Mouse (Mus musculus) heart, postnatal 4 days (tissue): Measurements from ENCODE around the gene Mdm2. TPM values are rescaled to one million over a fixed set of nuclear protein-coding genes. Genes with fewer than 3 reads are reported as not detected.

Source experiments
- DNase-seq: peaks from one replicate; pipeline ENCODE4 v3.0.0; 2021
- total RNA-seq, 2 experiments: library from RNA; stranded (reverse); gene quantifications; 2 replicates each; pipeline ENCODE4 v1.2.3; 2021

Mdm2 gene
- total RNA-seq, 2 experiments from 2014 or later = 48.4 to 50.8 TPM

DNA sequence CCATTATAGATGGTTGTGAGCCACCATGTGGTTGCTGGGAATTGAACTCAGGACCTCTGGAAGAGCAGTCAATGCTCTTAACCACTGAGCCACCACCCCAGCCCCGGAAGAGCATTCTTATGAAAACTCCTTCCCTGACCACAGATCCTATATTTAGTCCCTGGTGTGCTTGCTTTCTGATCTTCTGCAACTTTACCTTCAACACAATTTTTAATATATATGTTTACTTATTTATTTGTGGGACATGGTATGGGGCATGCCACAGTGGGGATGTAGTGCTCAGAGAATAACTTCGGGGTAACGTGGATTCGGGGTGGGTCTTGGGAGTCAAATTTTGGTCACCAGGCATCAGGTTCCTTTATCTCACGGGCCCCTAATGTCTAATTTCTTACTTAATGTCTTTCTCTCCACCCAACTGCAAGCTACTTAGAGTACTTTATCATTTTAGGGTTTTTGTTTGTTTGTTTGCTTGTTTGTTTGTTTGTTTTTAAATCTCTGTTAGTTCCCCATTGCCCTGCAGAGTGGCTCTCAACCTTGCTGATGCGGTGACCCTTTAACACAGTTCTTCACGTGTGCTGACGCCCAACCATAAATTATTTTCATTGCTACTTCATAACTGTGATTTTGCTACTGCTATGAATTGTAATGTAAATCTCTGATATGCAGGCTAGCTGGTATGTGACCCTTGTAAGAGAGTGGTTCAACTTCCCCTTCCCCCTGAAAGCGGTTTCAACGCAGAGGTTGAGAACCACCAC lies 41.8 kb downstream of the Mdm2 start:
- DNase-seq = no peak

- no peak for DNase-seq
These were observed 42.7 kb downstream of the Mdm2 start for GRCm38 (mm10) chr10:117667663-117668507.

DNA sequence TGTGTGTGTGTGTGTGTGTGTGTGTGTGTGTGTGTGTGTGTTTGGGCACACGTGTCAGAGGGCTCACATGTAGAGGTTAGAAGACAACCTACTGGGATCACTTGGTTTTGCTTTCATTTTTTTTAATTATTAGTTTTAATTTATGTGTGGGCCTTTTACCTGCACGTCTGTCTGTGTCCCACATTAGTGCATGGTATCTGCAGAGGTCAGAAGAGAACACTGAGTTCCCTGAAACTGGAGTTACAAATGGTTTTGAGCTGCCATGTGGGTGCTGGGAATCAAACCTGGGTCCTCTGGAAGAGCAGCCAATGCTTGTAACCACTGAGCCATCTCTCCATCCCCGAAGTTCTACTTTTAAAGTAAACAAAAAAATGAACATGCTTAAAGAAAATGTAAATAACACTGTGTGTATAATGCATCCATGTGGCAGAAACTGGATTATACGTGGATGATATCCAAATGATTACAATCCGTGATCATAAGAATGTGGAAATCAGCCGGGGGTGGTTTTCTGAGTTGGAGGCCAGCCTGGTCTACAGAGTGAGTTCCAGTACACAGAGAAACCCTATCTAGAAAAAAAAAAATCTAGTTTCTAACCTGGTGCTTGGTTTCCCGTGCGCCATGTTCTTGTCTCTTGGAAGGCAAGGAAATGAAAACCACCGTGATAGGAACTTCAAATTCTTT lies 43.5 kb downstream of the Mdm2 start:
- no peak for DNase-seq

- DNase-seq = no peak
These were observed 44.2 kb downstream of the Mdm2 start for GRCm38 (mm10) chr10:117666361-117666760.

- DNase-seq = no peak
These were observed 44.9 kb downstream of the Mdm2 start for GRCm38 (mm10) chr10:117665376-117666275.

- no peak for DNase-seq
These were observed 45.7 kb downstream of the Mdm2 start for GRCm38 (mm10) chr10:117664926-117665209.

- DNase-seq = no peak
These were observed 46.2 kb downstream of the Mdm2 start for GRCm38 (mm10) chr10:117664208-117664925.

- no peak for DNase-seq
These were observed 46.7 kb downstream of the Mdm2 start for GRCm38 (mm10) chr10:117663865-117664200.

GRCm38 (mm10) chr10:117663056-117663864 lies 47.3 kb downstream of the Mdm2 start:
- no peak for DNase-seq

GRCm38 (mm10) chr10:117662316-117663055 lies 48.1 kb downstream of the Mdm2 start:
- DNase-seq = no peak

- no peak for DNase-seq
These were observed 50.7 kb downstream of the Mdm2 start for GRCm38 (mm10) chr10:117659819-117660218.

GRCm38 (mm10) chr10:117659430-117659813 lies 51.1 kb downstream of the Mdm2 start:
- no peak for DNase-seq

DNA sequence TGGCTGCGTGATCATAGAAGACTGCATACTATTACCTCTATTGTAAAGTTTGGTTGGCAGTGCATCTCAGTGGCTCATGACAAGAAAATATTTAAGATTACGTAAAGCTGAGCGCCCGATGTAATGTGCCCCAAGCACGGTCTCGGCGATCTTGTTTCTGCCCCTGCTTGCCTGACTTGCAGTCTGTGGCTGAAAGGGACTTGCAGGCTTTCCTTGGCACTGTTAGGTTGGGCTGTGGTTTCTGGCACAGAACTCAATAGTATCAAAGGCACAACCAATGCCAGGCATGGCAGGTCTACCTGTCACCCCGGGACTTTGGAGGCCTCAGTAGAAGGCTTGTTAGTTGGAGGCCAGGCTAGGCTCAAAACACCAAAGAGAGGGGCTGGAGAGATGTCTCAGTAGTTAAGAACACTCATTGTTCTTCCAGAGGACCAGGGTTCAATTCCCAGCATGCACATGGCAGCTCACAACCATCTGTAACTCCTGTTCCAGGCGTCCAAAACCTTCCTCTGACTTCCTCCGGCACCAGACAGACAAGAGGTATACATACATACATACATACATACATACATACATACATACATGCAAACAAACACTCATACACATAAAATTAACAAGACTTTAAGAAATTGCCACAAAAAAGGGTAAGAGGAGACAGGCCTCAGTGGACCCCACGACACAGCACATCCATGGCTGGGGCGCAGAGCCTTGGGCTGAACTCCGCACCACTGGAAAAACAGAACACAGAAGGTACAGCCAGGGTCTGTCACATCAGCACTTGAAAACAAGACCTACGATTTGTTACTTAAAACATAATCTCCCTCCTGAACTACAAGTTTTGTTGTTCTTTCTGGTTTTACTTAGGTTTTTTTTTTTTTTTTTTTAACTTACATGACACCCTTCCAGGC lies 51.8 kb downstream of the Mdm2 start:
- no peak for DNase-seq

DNA sequence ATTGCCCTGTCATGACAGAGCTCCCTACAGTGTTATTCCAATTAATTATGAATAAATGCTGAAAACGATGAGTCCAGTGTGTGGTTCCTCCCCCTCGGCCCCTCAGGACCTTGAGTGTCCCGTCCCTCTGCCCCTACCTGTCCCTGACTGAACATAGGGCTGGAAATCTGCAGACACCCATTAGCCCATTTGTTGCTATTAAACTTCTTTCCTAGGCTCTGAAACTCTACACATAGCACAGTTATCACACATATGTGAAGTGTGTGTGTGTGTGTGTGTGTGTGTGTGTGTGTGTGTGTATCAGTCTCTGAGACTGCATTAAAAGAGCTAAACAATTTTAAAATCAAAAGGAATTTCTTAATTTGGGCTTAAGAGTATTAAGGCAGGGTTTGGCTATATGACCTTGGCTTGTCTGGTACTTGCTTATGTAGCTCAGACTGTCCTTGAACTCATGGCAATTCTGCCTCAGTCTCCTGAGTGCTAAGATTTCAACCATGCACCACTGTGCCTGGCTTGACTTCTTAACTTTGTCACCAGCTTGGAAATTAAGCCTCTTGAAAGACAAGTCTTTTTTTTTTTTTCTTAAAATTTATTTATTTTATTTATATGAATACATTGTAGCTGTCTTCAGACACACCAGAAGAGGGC lies 52.8 kb downstream of the Mdm2 start:
- DNase-seq = no peak

GRCm38 (mm10) chr10:117656985-117657658 lies 53.4 kb downstream of the Mdm2 start:
- DNase-seq = no peak

GRCm38 (mm10) chr10:117656662-117656962 lies 53.9 kb downstream of the Mdm2 start:
- DNase-seq = no peak

GRCm38 (mm10) chr10:117655908-117656661 lies 54.5 kb downstream of the Mdm2 start:
- no peak for DNase-seq
